Mouse (Mus musculus) cerebellum, adult 2 months (tissue): Measurements from ENCODE around the gene Rpl18a.

Experiments
- CTCF ChIP-seq: fragments of 200-500 bp; IDR thresholded peaks from 2 replicates; pipeline ENCODE4 v1.5.1; 2011; ENCODE audit warnings: low read depth, mild to moderate bottlenecking, control low read depth, low read length, moderate library complexity, borderline replicate concordance; ENCODE audit not compliant: insufficient read depth
- POLR2A ChIP-seq: fragments of 200-500 bp; IDR thresholded peaks from 2 replicates; pipeline ENCODE4 v1.6.1; 2011; ENCODE audit warnings: low read length, control low read depth, borderline replicate concordance; ENCODE audit not compliant: insufficient read depth

DNA sequence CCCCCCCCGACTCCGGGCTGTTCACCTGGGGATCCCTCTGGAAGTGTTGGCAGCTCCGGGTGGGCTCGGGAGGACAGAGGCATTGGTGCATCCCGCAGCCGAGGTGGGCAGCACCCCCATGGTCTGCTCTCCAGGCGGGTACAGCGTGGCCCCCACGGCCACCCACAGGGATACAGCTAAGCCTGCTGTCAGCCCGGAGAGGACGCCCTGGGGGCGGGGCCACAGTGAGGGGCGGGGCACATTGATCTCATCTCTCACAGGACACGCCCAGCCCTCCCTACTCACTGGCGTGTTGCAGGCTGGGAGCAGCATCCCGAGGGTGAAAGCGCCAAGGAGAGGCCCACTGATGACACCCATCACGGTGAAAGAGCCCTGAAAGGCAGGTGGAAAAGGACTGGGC, 9.5 kb downstream of the Rpl18a start:
- TF ChIP-seq POLR2A (no peak), CTCF (no peak)
